Mouse (Mus musculus) erythroblast, embryonic 14.5 days (primary cell): ENCODE results near the gene Scd4.

Source experiments
- GATA1 ChIP-seq: IDR thresholded peaks from 2 replicates; pipeline ENCODE4 v1.6.1; 2012; ENCODE audit warnings: low read length, inconsistent platforms, mixed read lengths
- TAL1 ChIP-seq: IDR thresholded peaks from 3 replicates; pipeline ENCODE4 v1.6.1; 2012; ENCODE audit warnings: low read length, inconsistent platforms, mixed read lengths

DNA sequence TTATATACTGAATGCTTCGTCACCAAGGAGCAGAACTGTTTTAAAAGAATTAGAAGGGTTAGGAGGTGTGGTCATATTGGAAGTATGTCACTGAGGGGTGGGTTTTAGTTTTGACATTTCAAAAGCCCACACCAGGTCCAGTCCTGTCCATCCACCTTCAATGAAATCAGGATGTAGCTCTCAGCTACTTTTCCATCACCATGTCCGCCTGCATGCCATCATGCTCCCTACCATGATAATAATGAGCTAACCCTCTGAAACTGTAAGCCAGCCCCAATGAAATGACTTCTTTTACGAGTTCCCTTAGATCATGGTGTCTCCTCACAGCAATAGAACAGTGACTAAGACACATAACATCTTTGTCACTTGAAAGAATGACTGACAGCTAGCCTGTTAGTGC lies 12.6 kb upstream of the Scd4 start:
- TF ChIP-seq TAL1 (no peak), GATA1 (no peak)
